In the genomic region with DNA sequence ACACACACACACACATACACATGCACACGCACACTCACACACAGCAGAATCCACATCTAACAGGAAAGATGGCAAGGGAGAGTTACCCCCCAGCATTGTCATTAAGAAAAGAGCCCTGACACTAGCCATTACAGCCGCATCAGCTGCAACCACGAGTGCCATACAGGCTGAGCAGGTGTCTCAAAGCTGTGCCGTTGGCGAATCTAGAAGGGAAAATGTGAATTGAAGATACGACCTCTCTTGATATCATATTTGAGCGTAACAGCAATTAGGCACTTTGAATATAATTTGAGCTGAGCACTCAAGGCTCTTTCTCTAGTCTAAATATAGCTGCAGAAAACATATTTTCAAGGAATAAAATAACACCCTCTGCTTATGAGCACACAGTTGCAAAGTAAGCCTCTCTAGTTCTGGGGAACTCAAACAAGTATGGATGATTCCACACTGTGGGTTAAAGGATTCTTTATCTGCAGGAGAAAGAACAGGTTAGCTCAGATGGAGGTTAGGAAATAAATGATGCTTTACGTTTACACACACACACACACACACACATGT, we compare ENCODE assay signal across 16 mouse cellular contexts.
DNase-seq lines count a peak whose midpoint lies in the region; ATAC-seq and TF ChIP-seq lines count a peak whose summit lies in the region.
"Had no signal": no experiment of that assay in that cellular context is flagged by ENCODE, and none has a peak within 500 bp of the region (broad histone marks: within the 10 kb centered on the region; RNA-seq: fewer than 3 reads in every experiment).

No protein-coding gene starts in this region.

- H3K4me2 ChIP-seq in forebrain, embryonic 14.5 days (ENCODE audit: low read length) = no peak overlapping the region
- no peak overlapping the region for H3K4me2 ChIP-seq in forebrain, embryonic 11.5 days (ENCODE audit: low read depth, low read length, severe bottlenecking)
- H3K4me2 ChIP-seq in hindbrain, postnatal 0 days (ENCODE audit: low read depth, low read length) = no peak overlapping the region
- H3K4me2 ChIP-seq in hindbrain, embryonic 13.5 days = no peak overlapping the region
- no peak overlapping the region for H3K4me2 ChIP-seq in midbrain, embryonic 16.5 days (ENCODE audit: low read length)
- H3K4me2 ChIP-seq in midbrain, postnatal 0 days (ENCODE audit: low read depth, low read length, poor library complexity, severe bottlenecking) = no peak overlapping the region
- H3K4me2 ChIP-seq: heart, embryonic 13.5 days had no signal

- peak; percentile 38 for DNase-seq in forebrain, embryonic 14.5 days (ENCODE audit: low spot score)
- DNase-seq in forebrain, embryonic 11.5 days (ENCODE audit: low spot score) = no peak
- peak; percentile 6 for DNase-seq in hindbrain, postnatal 0 days (ENCODE audit: low spot score)
- no peak for DNase-seq in midbrain, postnatal 0 days (ENCODE audit: low spot score)
- peak; percentile 56 for DNase-seq in brain, embryonic 14.5 days (ENCODE audit: low read depth)
- DNase-seq in ovary, postnatal 36 days (ENCODE audit: low spot score) = no peak
- DNase-seq: adrenal gland, postnatal 14 days; cerebellum, adult 2 months; gastrocnemius, postnatal 36 days; heart, adult 11 months; heart, postnatal 36 days had no signal

- 88% methylated on average over 8 of the region's 8 CpGs for WGBS in forebrain, embryonic 14.5 days
- WGBS in forebrain, embryonic 11.5 days = 92% methylated on average over 8 of the region's 8 CpGs
- WGBS in hindbrain, postnatal 0 days = 70% methylated on average over 8 of the region's 8 CpGs
- 79% methylated on average over 8 of the region's 8 CpGs for WGBS in hindbrain, embryonic 13.5 days
- 77% methylated on average over 8 of the region's 8 CpGs for WGBS in midbrain, embryonic 16.5 days
- 72% methylated on average over 8 of the region's 8 CpGs for WGBS in midbrain, postnatal 0 days

- ATAC-seq in forebrain, embryonic 14.5 days = peak; percentile 46; the same call in 1 of the 2 replicates
- ATAC-seq in forebrain, embryonic 11.5 days (replicated peaks; ENCODE audit: low FRiP score) = no peak
- peak; percentile 16; the same call in 1 of the 2 replicates for ATAC-seq in hindbrain, postnatal 0 days
- no peak for ATAC-seq in hindbrain, embryonic 13.5 days (ENCODE audit: low FRiP score)
- 0 out of 2 replicates have a peak, but pooled peaks have one; percentile 20 for ATAC-seq in midbrain, embryonic 16.5 days
- ATAC-seq in midbrain, postnatal 0 days (ENCODE audit: low FRiP score) = no peak
- ATAC-seq: intestine, postnatal 0 days had no signal

- no peak for TF ChIP-seq CTCF in hindbrain, postnatal 0 days (IDR thresholded peaks at IDR 0.05; ENCODE audit: low read depth)
- TF ChIP-seq CTCF in midbrain, postnatal 0 days (IDR thresholded peaks at IDR 0.05) = no peak
- no peak for TF ChIP-seq CTCF in brain, embryonic 14.5 days (IDR thresholded peaks at IDR 0.05; ENCODE audit: borderline replicate concordance, extremely low read depth, insufficient read depth, insufficient read length)

- H3K9me3 ChIP-seq in forebrain, embryonic 14.5 days (replicated peaks; ENCODE audit: control insufficient read depth, low read length) = no peaks in the 10 kb centered on the region
- no peaks in the 10 kb centered on the region for H3K9me3 ChIP-seq in forebrain, embryonic 11.5 days (ENCODE audit: control insufficient read depth, low read length)
- H3K9me3 ChIP-seq in hindbrain, postnatal 0 days (ENCODE audit: low read length) = no peaks in the 10 kb centered on the region
- H3K9me3 ChIP-seq in hindbrain, embryonic 13.5 days = peaks cover 5% of the 10 kb centered on the region; the same call in 1 of the 2 replicates
- no peaks in the 10 kb centered on the region for H3K9me3 ChIP-seq in midbrain, embryonic 16.5 days (replicated peaks; ENCODE audit: control insufficient read depth, low read length, poor library complexity, severe bottlenecking)
- no peaks in the 10 kb centered on the region for H3K9me3 ChIP-seq in midbrain, postnatal 0 days (ENCODE audit: low read length)
- H3K9me3 ChIP-seq: embryonic facial prominence, embryonic 10.5 days; heart, embryonic 13.5 days had no signal

- no peaks in the 10 kb centered on the region for H3K27me3 ChIP-seq in forebrain, embryonic 14.5 days (replicated peaks; ENCODE audit: control insufficient read depth, insufficient read depth, low read length)
- no peaks in the 10 kb centered on the region for H3K27me3 ChIP-seq in forebrain, embryonic 11.5 days (ENCODE audit: control insufficient read depth, insufficient read depth, low read length)
- H3K27me3 ChIP-seq in hindbrain, postnatal 0 days (ENCODE audit: insufficient read depth, low read length) = no peaks in the 10 kb centered on the region
- H3K27me3 ChIP-seq in hindbrain, embryonic 13.5 days = no peaks in the 10 kb centered on the region
- H3K27me3 ChIP-seq in midbrain, embryonic 16.5 days (ENCODE audit: control insufficient read depth, insufficient read depth, low read depth, low read length) = no peaks in the 10 kb centered on the region
- no peaks in the 10 kb centered on the region for H3K27me3 ChIP-seq in midbrain, postnatal 0 days (ENCODE audit: insufficient read depth, low read length)
- H3K27me3 ChIP-seq: heart, embryonic 13.5 days had no signal

- H3K36me3 ChIP-seq in forebrain, embryonic 14.5 days (ENCODE audit: control insufficient read depth, insufficient read depth, low read length) = no peaks in the 10 kb centered on the region
- no peaks in the 10 kb centered on the region for H3K36me3 ChIP-seq in forebrain, embryonic 11.5 days (ENCODE audit: control insufficient read depth, insufficient read depth, low read length)
- no peaks in the 10 kb centered on the region for H3K36me3 ChIP-seq in hindbrain, postnatal 0 days (ENCODE audit: insufficient read depth, low read length)
- no peaks in the 10 kb centered on the region for H3K36me3 ChIP-seq in hindbrain, embryonic 13.5 days
- no peaks in the 10 kb centered on the region for H3K36me3 ChIP-seq in midbrain, embryonic 16.5 days (ENCODE audit: control insufficient read depth, insufficient read depth, low read length)
- H3K36me3 ChIP-seq in midbrain, postnatal 0 days (ENCODE audit: insufficient read depth, low read length) = no peaks in the 10 kb centered on the region
- H3K36me3 ChIP-seq: embryonic facial prominence, embryonic 10.5 days; heart, embryonic 13.5 days had no signal

- no peak overlapping the region for H3K9ac ChIP-seq in forebrain, embryonic 14.5 days (ENCODE audit: low read length)
- no peak overlapping the region for H3K9ac ChIP-seq in forebrain, embryonic 11.5 days (ENCODE audit: low read length)
- H3K9ac ChIP-seq in hindbrain, postnatal 0 days (replicated peaks; ENCODE audit: low read length) = no peak overlapping the region
- no peak overlapping the region for H3K9ac ChIP-seq in hindbrain, embryonic 13.5 days
- H3K9ac ChIP-seq in midbrain, embryonic 16.5 days (ENCODE audit: low read depth, low read length) = no peak overlapping the region
- H3K9ac ChIP-seq in midbrain, postnatal 0 days (replicated peaks; ENCODE audit: low read length, poor library complexity, severe bottlenecking) = no peak overlapping the region
- H3K9ac ChIP-seq: heart, embryonic 13.5 days had no signal

- no peak for TF ChIP-seq POLR2A in brain, embryonic 14.5 days (IDR thresholded peaks at IDR 0.05; ENCODE audit: borderline replicate concordance, extremely low read depth, insufficient read depth, insufficient read length, poor library complexity, severe bottlenecking)

- H3K27ac ChIP-seq in forebrain, embryonic 14.5 days (ENCODE audit: low read depth, low read length) = peak overlapping the region; percentile 36; the same call in 1 of the 2 replicates
- no peak overlapping the region for H3K27ac ChIP-seq in forebrain, embryonic 11.5 days (ENCODE audit: low read depth, low read length)
- H3K27ac ChIP-seq in hindbrain, postnatal 0 days = no peak overlapping the region
- H3K27ac ChIP-seq in hindbrain, embryonic 13.5 days = no peak overlapping the region
- no peak overlapping the region for H3K27ac ChIP-seq in midbrain, embryonic 16.5 days (ENCODE audit: low read length)
- H3K27ac ChIP-seq in midbrain, postnatal 0 days (ENCODE audit: low read depth, low read length) = no peak overlapping the region
- H3K27ac ChIP-seq: embryonic facial prominence, embryonic 10.5 days; heart, embryonic 13.5 days had no signal

- H3K4me3 ChIP-seq in forebrain, embryonic 14.5 days (ENCODE audit: low read depth, low read length) = no peak overlapping the region
- no peak overlapping the region for H3K4me3 ChIP-seq in forebrain, embryonic 11.5 days (ENCODE audit: low read depth, low read length)
- H3K4me3 ChIP-seq in hindbrain, postnatal 0 days (ENCODE audit: low read length) = no peak overlapping the region
- H3K4me3 ChIP-seq in hindbrain, embryonic 13.5 days = no peak overlapping the region
- H3K4me3 ChIP-seq in midbrain, embryonic 16.5 days (ENCODE audit: low read depth, low read length) = no peak overlapping the region
- no peak overlapping the region for H3K4me3 ChIP-seq in midbrain, postnatal 0 days (ENCODE audit: low read depth, low read length)
- H3K4me3 ChIP-seq: embryonic facial prominence, embryonic 10.5 days; heart, embryonic 13.5 days had no signal

- 0 out of 2 replicates have a peak, but pooled peaks cover 2% of the 10 kb centered on the region for H3K4me1 ChIP-seq in forebrain, embryonic 14.5 days (ENCODE audit: control insufficient read depth, insufficient read depth, low read length)
- H3K4me1 ChIP-seq in forebrain, embryonic 11.5 days (replicated peaks; ENCODE audit: control insufficient read depth, insufficient read depth, low read length) = no peaks in the 10 kb centered on the region
- H3K4me1 ChIP-seq in hindbrain, postnatal 0 days (ENCODE audit: insufficient read depth, low read length) = peaks cover 3% of the 10 kb centered on the region; the same call in 1 of the 2 replicates
- H3K4me1 ChIP-seq in hindbrain, embryonic 13.5 days (replicated peaks) = no peaks in the 10 kb centered on the region
- peaks cover 3% of the 10 kb centered on the region for H3K4me1 ChIP-seq in midbrain, embryonic 16.5 days (ENCODE audit: control insufficient read depth, insufficient read depth, low read length)
- H3K4me1 ChIP-seq in midbrain, postnatal 0 days (ENCODE audit: insufficient read depth, low read length) = no peaks in the 10 kb centered on the region
- H3K4me1 ChIP-seq: embryonic facial prominence, embryonic 10.5 days; heart, embryonic 13.5 days had no signal

Comparison
In these comparisons a context has a peak if more than half of its experiments do, and no peak if none do; other contexts are left out.
1. ATAC-seq: peak in forebrain, embryonic 14.5 days (single experiment), hindbrain, postnatal 0 days (single experiment) and midbrain, embryonic 16.5 days (single experiment); none in forebrain, embryonic 11.5 days (single experiment), hindbrain, embryonic 13.5 days (single experiment) and midbrain, postnatal 0 days (single experiment).
2. DNase-seq: peak in forebrain, embryonic 14.5 days (single experiment), hindbrain, postnatal 0 days (single experiment) and brain, embryonic 14.5 days (single experiment); none in forebrain, embryonic 11.5 days (single experiment), midbrain, postnatal 0 days (single experiment) and ovary, postnatal 36 days (single experiment).